Mouse (Mus musculus) megakaryocyte, adult 5-6 weeks (primary cell): ENCODE measurements around the gene Trip11. TPM values are rescaled to one million over a fixed set of nuclear protein-coding genes. Genes with fewer than 3 reads are reported as not detected.
A peak's percentile ranks its signal among the peaks of the same experiment; 100 is the strongest.

Source experiments
- ATAC-seq: 2 replicates; pipeline ENCODE4 v1.8.0; 2016; ENCODE audit warnings: mild to moderate bottlenecking, inconsistent platforms; ENCODE audit not compliant: poor library complexity, severe bottlenecking
- total RNA-seq, 2 experiments: library from RNA; stranded (forward) in 1 of 2; stranded (reverse) in 1 of 2; fragments of 153-499, 151-499 nt in 1 of 2; fragments of 221-1000, 200-1000 nt in 1 of 2; gene quantifications; 2 replicates each; pipeline versions ENCODE4 v1.2.3 to v1.2.4; 2015 to 2017

The Trip11 gene
- total RNA-seq, 2 experiments from 2014 or later, result 29.6 to 33.8 TPM

- ATAC-seq, result no peak
Observed at GRCm38 (mm10) chr12:101831221-101831620, 81.8 kb downstream of the Trip11 start.

- no peak for ATAC-seq
Observed at GRCm38 (mm10) chr12:101823161-101823560, 89.9 kb downstream of the Trip11 start.

- ATAC-seq, result peak; percentile 37
Observed at GRCm38 (mm10) chr12:101821596-101821995, 91.5 kb downstream of the Trip11 start.

GRCm38 (mm10) chr12:101819570-101819969, 93.5 kb downstream of the Trip11 start:
- no peak for ATAC-seq

GRCm38 (mm10) chr12:101818608-101819370, 94.3 kb downstream of the Trip11 start, which contains the start of gene Fbln5:
Gene Fbln5 (minus strand): TSS chr12:101819055.
- 0 out of 2 replicates have a peak, but pooled peaks have one; percentile 9 for ATAC-seq

GRCm38 (mm10) chr12:101818246-101818607, 94.8 kb downstream of the Trip11 start:
- no peak for ATAC-seq

GRCm38 (mm10) chr12:101816810-101817209, 96.3 kb downstream of the Trip11 start:
- ATAC-seq, result no peak

- no peak for ATAC-seq
Observed at GRCm38 (mm10) chr12:101815796-101816195, 97.3 kb downstream of the Trip11 start.

GRCm38 (mm10) chr12:101814423-101814822, 98.6 kb downstream of the Trip11 start:
- ATAC-seq, result no peak

- ATAC-seq, result no peak; the same call in 1 of the 2 replicates
Observed at GRCm38 (mm10) chr12:101811181-101811580, 101.9 kb downstream of the Trip11 start.

- ATAC-seq, result no peak
Observed at GRCm38 (mm10) chr12:101810515-101810914, 102.6 kb downstream of the Trip11 start.

GRCm38 (mm10) chr12:101807400-101807799, 105.7 kb downstream of the Trip11 start:
- no peak for ATAC-seq

- ATAC-seq, result no peak
Observed at GRCm38 (mm10) chr12:101802445-101802844, 110.6 kb downstream of the Trip11 start.

- ATAC-seq, result no peak
Observed at GRCm38 (mm10) chr12:101801744-101802143, 111.3 kb downstream of the Trip11 start.

GRCm38 (mm10) chr12:101801051-101801450, 112.0 kb downstream of the Trip11 start:
- no peak for ATAC-seq

GRCm38 (mm10) chr12:101798189-101798922, 114.7 kb downstream of the Trip11 start:
- ATAC-seq, result no peak

GRCm38 (mm10) chr12:101794458-101794857, 118.6 kb downstream of the Trip11 start:
- ATAC-seq, result no peak

GRCm38 (mm10) chr12:101793221-101793621, 119.8 kb downstream of the Trip11 start:
- no peak for ATAC-seq

- no peak for ATAC-seq
Observed at GRCm38 (mm10) chr12:101792684-101793083, 120.4 kb downstream of the Trip11 start.

GRCm38 (mm10) chr12:101789767-101790166, 123.3 kb downstream of the Trip11 start:
- no peak for ATAC-seq

- ATAC-seq, result no peak
Observed at GRCm38 (mm10) chr12:101789250-101789649, 123.8 kb downstream of the Trip11 start.
